Mouse (Mus musculus) lung, adult 2 months (tissue): ENCODE data around the gene Tpm1.

Experiments
- CTCF ChIP-seq: fragments of 200-500 bp; IDR thresholded peaks from 2 replicates; pipeline ENCODE4 v1.5.1; 2011; ENCODE audit warnings: mild to moderate bottlenecking, low read length, control low read depth; ENCODE audit not compliant: insufficient read depth
- POLR2A ChIP-seq: fragments of 200-500 bp; IDR thresholded peaks from 2 replicates; pipeline ENCODE4 v1.6.1; 2011; ENCODE audit warnings: low read depth, mild to moderate bottlenecking, control low read depth, low read length, borderline replicate concordance; ENCODE audit errors: extremely low read depth

GRCm38 (mm10) chr9:67049836-67050235, 630 bp upstream of the Tpm1 start:
- TF ChIP-seq POLR2A (no peak), CTCF (no peak)
